Mouse (Mus musculus): ENCODE measurements around the gene Mboat1. TPM values are rescaled to one million over a fixed set of nuclear protein-coding genes. Genes with fewer than 3 reads are reported as not detected.

The Mboat1 gene
- polyA plus RNA-seq, 1 experiment from 2014 or later: 2.2 TPM

DNA sequence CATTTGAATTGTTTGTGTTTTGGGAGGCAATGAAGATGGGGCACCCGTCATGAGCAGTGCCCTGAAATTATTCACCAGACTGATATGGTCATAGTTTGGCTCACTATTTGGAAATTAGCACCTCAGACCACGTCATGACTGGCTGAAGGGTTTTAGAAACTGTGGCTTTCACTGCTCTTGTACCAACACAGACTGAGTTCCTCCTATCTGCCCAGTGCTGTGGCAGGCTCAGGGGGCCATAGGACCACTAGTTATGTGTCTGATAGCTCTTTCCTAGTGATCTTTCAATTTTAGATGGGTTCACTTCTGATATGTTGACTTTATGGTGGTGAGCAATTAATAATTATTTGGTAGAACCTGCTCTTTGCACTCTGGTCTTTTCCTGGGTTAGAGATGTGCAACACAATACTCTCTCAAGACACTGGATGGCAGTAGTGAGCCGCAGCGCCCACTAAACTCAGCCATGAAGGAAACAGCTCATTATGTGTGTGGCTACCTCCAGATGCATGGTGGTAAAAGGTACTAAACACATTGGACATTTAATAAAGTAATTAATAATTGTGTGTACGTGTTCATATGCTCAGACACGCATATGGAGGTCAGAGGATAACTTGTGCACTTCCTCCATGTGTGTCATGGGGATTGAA, 135.9 kb downstream of the Mboat1 start:
- Histone ChIP-seq H3K4me2 (no peak overlapping the region), H3K9ac (no peak overlapping the region), H3K4me1 (replicated peaks) (no peaks in the 10 kb centered on the region), H3K27ac (no peak overlapping the region), H3K9me3 (replicated peaks) (no peaks in the 10 kb centered on the region), H3K36me3 (no peaks in the 10 kb centered on the region), H3K27me3 (no peaks in the 10 kb centered on the region), H3K4me3 (no peak overlapping the region)
- 14% methylated on average over 6 of the region's 6 CpGs for WGBS
- no peak for ATAC-seq (replicated peaks; ENCODE audit: insufficient number of reproducible peaks, insufficient read depth, low FRiP score, low read depth)

Other genes with a start within 250 kb of the Mboat1 start
- 6.9 and 8.0 TPM in 2 replicates for gene E2f3, start 150.4 kb upstream of the Mboat1 start, polyA plus RNA-seq (2015; fragmentation: Nextera tagmentation; extraction: Ambion mirVana)
- 14.1 and 16.9 TPM in 2 replicates for gene Agtr1a, start 200.0 kb downstream of the Mboat1 start, polyA plus RNA-seq (2015; fragmentation: Nextera tagmentation; extraction: Ambion mirVana)